Mouse (Mus musculus): ENCODE measurements around the gene Olfr65. TPM values are rescaled to one million over a fixed set of nuclear protein-coding genes. Genes with fewer than 3 reads are reported as not detected.

Gene Olfr65
- polyA plus RNA-seq, 1 experiment from 2014 or later: not detected

Other genes starting within 250 kb of the Olfr65 start
- gene Olfr623, start 239.8 kb upstream of the Olfr65 start, polyA plus RNA-seq (2014; fragmentation: Nextera tagmentation; extraction: Ambion mirVana): not detected in 2 replicates
- gene Olfr624, start 232.3 kb upstream of the Olfr65 start, polyA plus RNA-seq (2014; fragmentation: Nextera tagmentation; extraction: Ambion mirVana): 0.04 TPM in 1 of 2 replicates, not detected in the other
- not detected in 2 replicates for gene Olfr625-ps1, start 220.8 kb upstream of the Olfr65 start, polyA plus RNA-seq (2014; fragmentation: Nextera tagmentation; extraction: Ambion mirVana)
- gene Olfr243, start 188.8 kb upstream of the Olfr65 start, polyA plus RNA-seq (2014; fragmentation: Nextera tagmentation; extraction: Ambion mirVana): not detected in 2 replicates
- gene Olfr628, start 173.1 kb upstream of the Olfr65 start, polyA plus RNA-seq (2014; fragmentation: Nextera tagmentation; extraction: Ambion mirVana): not detected in 2 replicates
- gene Olfr629, start 158.5 kb upstream of the Olfr65 start, polyA plus RNA-seq (2014; fragmentation: Nextera tagmentation; extraction: Ambion mirVana): not detected in 2 replicates
- gene Olfr630, start 146.2 kb upstream of the Olfr65 start, polyA plus RNA-seq (2014; fragmentation: Nextera tagmentation; extraction: Ambion mirVana): not detected in 2 replicates
- not detected in 2 replicates for gene Olfr69, start 131.9 kb upstream of the Olfr65 start, polyA plus RNA-seq (2014; fragmentation: Nextera tagmentation; extraction: Ambion mirVana)
- not detected in 2 replicates for gene Olfr68, start 123.8 kb upstream of the Olfr65 start, polyA plus RNA-seq (2014; fragmentation: Nextera tagmentation; extraction: Ambion mirVana)
- not detected in 2 replicates for gene Olfr67, start 111.7 kb upstream of the Olfr65 start, polyA plus RNA-seq (2014; fragmentation: Nextera tagmentation; extraction: Ambion mirVana)
- 1,529 and 1,788 TPM in 2 replicates for gene Hbb-bt, start 89.5 kb upstream of the Olfr65 start, polyA plus RNA-seq (2014; fragmentation: Nextera tagmentation; extraction: Ambion mirVana)
- 3,842 and 4,307 TPM in 2 replicates for gene Hbb-bs, start 75.4 kb upstream of the Olfr65 start, polyA plus RNA-seq (2014; fragmentation: Nextera tagmentation; extraction: Ambion mirVana)
- gene Hbb-bh2, start 63.0 kb upstream of the Olfr65 start, polyA plus RNA-seq (2014; fragmentation: Nextera tagmentation; extraction: Ambion mirVana): not detected in 2 replicates
- 2.8 and 6.5 TPM in 2 replicates for gene Hbb-bh1, start 60.3 kb upstream of the Olfr65 start, polyA plus RNA-seq (2014; fragmentation: Nextera tagmentation; extraction: Ambion mirVana)
- 578 and 855 TPM in 2 replicates for gene Hbb-y, start 50.3 kb upstream of the Olfr65 start, polyA plus RNA-seq (2014; fragmentation: Nextera tagmentation; extraction: Ambion mirVana)
- gene Olfr66, start 17.2 kb upstream of the Olfr65 start, polyA plus RNA-seq (2014; fragmentation: Nextera tagmentation; extraction: Ambion mirVana): not detected in 2 replicates
- gene Olfr64, start 9.0 kb upstream of the Olfr65 start, polyA plus RNA-seq (2014; fragmentation: Nextera tagmentation; extraction: Ambion mirVana): not detected in 2 replicates
- gene Olfr631, start 25.3 kb downstream of the Olfr65 start, polyA plus RNA-seq (2014; fragmentation: Nextera tagmentation; extraction: Ambion mirVana): not detected in 2 replicates
- not detected in 2 replicates for gene Olfr632, start 30.9 kb downstream of the Olfr65 start, polyA plus RNA-seq (2014; fragmentation: Nextera tagmentation; extraction: Ambion mirVana)
- not detected in 2 replicates for gene Olfr633, start 41.0 kb downstream of the Olfr65 start, polyA plus RNA-seq (2014; fragmentation: Nextera tagmentation; extraction: Ambion mirVana)
- 0.03 TPM in 1 of 2 replicates, not detected in the other for gene Olfr635, start 67.7 kb downstream of the Olfr65 start, polyA plus RNA-seq (2014; fragmentation: Nextera tagmentation; extraction: Ambion mirVana)
- not detected in 2 replicates for gene Olfr638, start 95.3 kb downstream of the Olfr65 start, polyA plus RNA-seq (2014; fragmentation: Nextera tagmentation; extraction: Ambion mirVana)
- gene Olfr639, start 113.8 kb downstream of the Olfr65 start, polyA plus RNA-seq (2014; fragmentation: Nextera tagmentation; extraction: Ambion mirVana): 0.03 TPM in 1 of 2 replicates, not detected in the other
- gene Olfr640, start 122.1 kb downstream of the Olfr65 start, polyA plus RNA-seq (2014; fragmentation: Nextera tagmentation; extraction: Ambion mirVana): not detected in 2 replicates
- not detected in 2 replicates for gene Olfr641, start 132.0 kb downstream of the Olfr65 start, polyA plus RNA-seq (2014; fragmentation: Nextera tagmentation; extraction: Ambion mirVana)
- not detected in 2 replicates for gene Olfr642, start 149.2 kb downstream of the Olfr65 start, polyA plus RNA-seq (2014; fragmentation: Nextera tagmentation; extraction: Ambion mirVana)
- not detected in 2 replicates for gene 4930516K23Rik, start 158.0 kb downstream of the Olfr65 start, polyA plus RNA-seq (2014; fragmentation: Nextera tagmentation; extraction: Ambion mirVana)
- not detected in 2 replicates for gene Olfr644, start 168.4 kb downstream of the Olfr65 start, polyA plus RNA-seq (2014; fragmentation: Nextera tagmentation; extraction: Ambion mirVana)
- not detected in 2 replicates for gene Olfr645, start 182.0 kb downstream of the Olfr65 start, polyA plus RNA-seq (2014; fragmentation: Nextera tagmentation; extraction: Ambion mirVana)
- not detected in 2 replicates for gene Olfr646, start 201.4 kb downstream of the Olfr65 start, polyA plus RNA-seq (2014; fragmentation: Nextera tagmentation; extraction: Ambion mirVana)
- gene Ubqln5, start 226.3 kb downstream of the Olfr65 start, polyA plus RNA-seq (2014; fragmentation: Nextera tagmentation; extraction: Ambion mirVana): not detected in 2 replicates
- gene Olfr643, start 233.9 kb downstream of the Olfr65 start, polyA plus RNA-seq (2014; fragmentation: Nextera tagmentation; extraction: Ambion mirVana): not detected in 2 replicates
- gene Ubqln3, start 239.8 kb downstream of the Olfr65 start, polyA plus RNA-seq (2014; fragmentation: Nextera tagmentation; extraction: Ambion mirVana): not detected in 2 replicates
- not detected in 2 replicates for gene Ubqlnl, start 247.1 kb downstream of the Olfr65 start, polyA plus RNA-seq (2014; fragmentation: Nextera tagmentation; extraction: Ambion mirVana)